Mouse (Mus musculus) hindlimb bud, embryonic 11.5 days (tissue): ENCODE measurements around the gene Vmn1r107.
"Not testable (repeated sequence)": the region's sequence is repeated elsewhere in the genome, so short reads cannot be mapped to it uniquely, and the experiment has no call there.

ENCODE experiments used
- DNase-seq: peaks from one replicate; pipeline ENCODE4 v3.0.0-alpha.2; 2012; ENCODE audit warnings: low read depth, low spot score; ENCODE audit errors: extremely low spot score

The Vmn1r107 gene

GRCm38 (mm10) chr7:20668618-20669017, at the start of gene Vmn1r107:
TSS of gene Vmn1r107 (plus strand) at chr7:20668918.
- DNase-seq, result not testable (repeated sequence)

GRCm38 (mm10) chr7:20703116-20703515, 34.4 kb downstream of the Vmn1r107 start, which contains the start of gene Vmn1r111:
TSS of gene Vmn1r111 (minus strand) at chr7:20703216.
- DNase-seq, result not testable (repeated sequence)
